Comparison of ENCODE assay signal across 8 mouse cellular contexts in the genomic region with DNA sequence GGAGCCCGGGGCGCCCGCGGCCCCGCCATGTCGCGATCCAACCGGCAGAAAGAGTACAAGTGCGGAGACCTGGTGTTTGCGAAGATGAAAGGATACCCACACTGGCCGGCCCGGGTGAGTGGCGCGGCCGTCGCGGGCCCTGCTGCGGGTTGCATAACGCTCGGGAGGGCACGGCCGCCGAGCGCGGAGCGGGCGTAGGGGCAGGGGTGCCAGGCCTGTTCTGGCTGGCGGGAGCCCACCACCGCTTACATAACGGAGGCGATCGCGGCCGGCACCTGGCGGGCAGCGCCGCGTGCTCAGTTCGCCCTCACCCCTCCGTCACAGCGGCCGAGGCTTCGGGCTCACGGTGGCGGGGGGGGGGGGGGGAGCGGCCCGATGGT. TPM values are rescaled to one million over a fixed set of nuclear protein-coding genes. Genes with fewer than 3 reads are reported as not detected.
A peak's percentile ranks its signal among the peaks of the same experiment; 100 is the strongest.
DNase-seq lines count a peak whose midpoint lies in the region; ATAC-seq and TF ChIP-seq lines count a peak whose summit lies in the region.

No protein-coding gene starts in this region.

- H3K9me3 ChIP-seq in forebrain, embryonic 12.5 days: no peaks in the 10 kb centered on the region
- no peaks in the 10 kb centered on the region for H3K9me3 ChIP-seq in limb, embryonic 11.5 days (ENCODE audit: control insufficient read depth, low read length)
- no peaks in the 10 kb centered on the region for H3K9me3 ChIP-seq in midbrain, embryonic 12.5 days

- peak overlapping the region; percentile 98 for H3K9ac ChIP-seq in forebrain, embryonic 12.5 days
- peak overlapping the region; percentile 99 for H3K9ac ChIP-seq in limb, embryonic 11.5 days (ENCODE audit: low read length)
- peak overlapping the region; percentile 91 for H3K9ac ChIP-seq in midbrain, embryonic 12.5 days (replicated peaks)

- DNase-seq in retina, embryonic 14.5 days (ENCODE audit: low spot score): peak; percentile 53
- no peak for DNase-seq in retina, postnatal 1 day
- peak; percentile 51 for DNase-seq in heart, postnatal 25 days (ENCODE audit: low spot score)
- DNase-seq in limb, embryonic 11.5 days (ENCODE audit: low spot score): peak; percentile 66

- H3K4me3 ChIP-seq in bone marrow macrophage, adult 2 months (ENCODE audit: insufficient read depth, low read length): peak overlapping the region; percentile 89
- H3K4me3 ChIP-seq in forebrain, embryonic 12.5 days (replicated peaks): peak overlapping the region; percentile 96
- H3K4me3 ChIP-seq in limb, embryonic 11.5 days (ENCODE audit: low read depth, low read length): peak overlapping the region; percentile 99
- peak overlapping the region; percentile 98 for H3K4me3 ChIP-seq in midbrain, embryonic 12.5 days

- no peaks in the 10 kb centered on the region for H3K27me3 ChIP-seq in forebrain, embryonic 12.5 days
- no peaks in the 10 kb centered on the region for H3K27me3 ChIP-seq in limb, embryonic 11.5 days (ENCODE audit: control insufficient read depth, insufficient read depth, low read length)
- H3K27me3 ChIP-seq in midbrain, embryonic 12.5 days: no peaks in the 10 kb centered on the region

- WGBS in forebrain, embryonic 12.5 days: 0% methylated on average over 27 of the region's 47 CpGs
- WGBS in limb, embryonic 11.5 days: 0% methylated on average over 42 of the region's 47 CpGs
- WGBS in midbrain, embryonic 12.5 days: 0% methylated on average over 33 of the region's 47 CpGs

- no peak for TF ChIP-seq CTCF in bone marrow macrophage, adult 2 months (IDR thresholded peaks at IDR 0.05; ENCODE audit: low read depth, low read length)

- no peak for TF ChIP-seq POLR2A in bone marrow macrophage, adult 2 months (IDR thresholded peaks at IDR 0.05; ENCODE audit: borderline replicate concordance, low read depth, low read length)

- intact Hi-C loops in heart, postnatal 25 days (cut with DNase I): loop anchor here (1.0 kb wide), 1 partner anchor 20 kb away; no protein-coding TSS in a partner anchor

- H3K4me2 ChIP-seq in forebrain, embryonic 12.5 days: peak overlapping the region; percentile 95
- H3K4me2 ChIP-seq in limb, embryonic 11.5 days (ENCODE audit: low read depth, severe bottlenecking): peak overlapping the region; percentile 86
- H3K4me2 ChIP-seq in midbrain, embryonic 12.5 days (replicated peaks): peak overlapping the region; percentile 97

- peak; percentile 49 for ATAC-seq in forebrain, embryonic 12.5 days (ENCODE audit: low FRiP score)
- ATAC-seq in limb, embryonic 11.5 days (ENCODE audit: insufficient number of reproducible peaks, low FRiP score, low TSS enrichment, low read depth): no peak
- ATAC-seq in midbrain, embryonic 12.5 days (ENCODE audit: low FRiP score, low read depth): peak; percentile 16
- ATAC-seq in erythroid progenitor cell, adult 5-6 weeks (replicated peaks; ENCODE audit: low FRiP score, poor library complexity, severe bottlenecking): no peak

- H3K27ac ChIP-seq in bone marrow macrophage, adult 2 months (ENCODE audit: insufficient read depth, low read depth, low read length): peak overlapping the region; percentile 65
- H3K27ac ChIP-seq in forebrain, embryonic 12.5 days: peak overlapping the region; percentile 97
- H3K27ac ChIP-seq in limb, embryonic 11.5 days (replicated peaks; ENCODE audit: low read depth, low read length): peak overlapping the region; percentile 96
- H3K27ac ChIP-seq in midbrain, embryonic 12.5 days (replicated peaks): peak overlapping the region; percentile 92

- H3K36me3 ChIP-seq in forebrain, embryonic 12.5 days (replicated peaks): no peaks in the 10 kb centered on the region
- no peaks in the 10 kb centered on the region for H3K36me3 ChIP-seq in limb, embryonic 11.5 days (ENCODE audit: control insufficient read depth, insufficient read depth, low read length)
- H3K36me3 ChIP-seq in midbrain, embryonic 12.5 days: no peaks in the 10 kb centered on the region

- peaks cover 29% of the 10 kb centered on the region for H3K4me1 ChIP-seq in bone marrow macrophage, adult 2 months (ENCODE audit: control insufficient read depth, insufficient read depth, low read length)
- peaks cover 44% of the 10 kb centered on the region for H3K4me1 ChIP-seq in forebrain, embryonic 12.5 days
- peaks cover 28% of the 10 kb centered on the region for H3K4me1 ChIP-seq in limb, embryonic 11.5 days (ENCODE audit: control insufficient read depth, insufficient read depth, low read length)
- peaks cover 44% of the 10 kb centered on the region for H3K4me1 ChIP-seq in midbrain, embryonic 12.5 days

RNA-seq across cellular contexts. Expression of a gene that starts 0.5 kb away (rescaled TPM):
- 170 and 180 TPM in 2 replicates for polyA plus RNA-seq in bone marrow macrophage, adult 2 months (2012; ENCODE audit: insufficient read depth, insufficient read length, missing spikeins)
- polyA plus RNA-seq in forebrain, embryonic 12.5 days (2016; fragmentation: Nextera tagmentation; extraction: Ambion mirVana): 251 and 295 TPM in 2 replicates
- total RNA-seq in heart, postnatal 25 days (2021): 100 to 1,000 TPM; 108 to 112 TPM
- polyA plus RNA-seq in limb, embryonic 11.5 days (2014; fragmentation: Nextera tagmentation; extraction: Ambion mirVana): 305 and 311 TPM in 2 replicates
- polyA plus RNA-seq in midbrain, embryonic 12.5 days (2016; fragmentation: Nextera tagmentation; extraction: Ambion mirVana): 233 and 243 TPM in 2 replicates
- 255 and 262 TPM in 2 replicates for total RNA-seq in erythroid progenitor cell, adult 5-6 weeks (2015; ENCODE audit: low replicate concordance)
- 349 and 393 TPM in 2 replicates for total RNA-seq in erythroid progenitor cell, adult 5-6 weeks (2017; ENCODE audit: low replicate concordance)

RNA-seq across cellular contexts. Expression of a gene that starts 12.7 kb away (rescaled TPM):
- polyA plus RNA-seq in bone marrow macrophage, adult 2 months (2012; ENCODE audit: insufficient read depth, insufficient read length, missing spikeins): 139 and 147 TPM in 2 replicates
- 75.8 and 86.1 TPM in 2 replicates for polyA plus RNA-seq in forebrain, embryonic 12.5 days (2016; fragmentation: Nextera tagmentation; extraction: Ambion mirVana)
- total RNA-seq in heart, postnatal 25 days (2021): 10 to 100 TPM; 68.3 to 70.1 TPM
- polyA plus RNA-seq in limb, embryonic 11.5 days (2014; fragmentation: Nextera tagmentation; extraction: Ambion mirVana): 76.2 and 76.8 TPM in 2 replicates
- polyA plus RNA-seq in midbrain, embryonic 12.5 days (2016; fragmentation: Nextera tagmentation; extraction: Ambion mirVana): 73.5 and 77.8 TPM in 2 replicates
- total RNA-seq in erythroid progenitor cell, adult 5-6 weeks (2015; ENCODE audit: low replicate concordance): 68.1 and 70.4 TPM in 2 replicates
- 31.3 and 38.0 TPM in 2 replicates for total RNA-seq in erythroid progenitor cell, adult 5-6 weeks (2017; ENCODE audit: low replicate concordance)

RNA-seq across cellular contexts. Expression of a gene that starts 21.2 kb away (rescaled TPM):
- polyA plus RNA-seq in bone marrow macrophage, adult 2 months (2012; ENCODE audit: insufficient read depth, insufficient read length, missing spikeins): 31.2 and 34.8 TPM in 2 replicates
- polyA plus RNA-seq in forebrain, embryonic 12.5 days (2016; fragmentation: Nextera tagmentation; extraction: Ambion mirVana): 15.8 and 15.9 TPM in 2 replicates
- 10 to 100 TPM; 48.3 to 50.7 TPM for total RNA-seq in heart, postnatal 25 days (2021)
- 24.1 and 24.4 TPM in 2 replicates for polyA plus RNA-seq in limb, embryonic 11.5 days (2014; fragmentation: Nextera tagmentation; extraction: Ambion mirVana)
- polyA plus RNA-seq in midbrain, embryonic 12.5 days (2016; fragmentation: Nextera tagmentation; extraction: Ambion mirVana): 15.7 and 15.9 TPM in 2 replicates
- total RNA-seq in erythroid progenitor cell, adult 5-6 weeks (2015; ENCODE audit: low replicate concordance): 12.6 and 17.7 TPM in 2 replicates
- 12.0 and 13.2 TPM in 2 replicates for total RNA-seq in erythroid progenitor cell, adult 5-6 weeks (2017; ENCODE audit: low replicate concordance)

RNA-seq across cellular contexts. Expression of a gene that starts 23.5 kb away (rescaled TPM):
- polyA plus RNA-seq in bone marrow macrophage, adult 2 months (2012; ENCODE audit: insufficient read depth, insufficient read length, missing spikeins): 22.0 and 22.3 TPM in 2 replicates
- polyA plus RNA-seq in forebrain, embryonic 12.5 days (2016; fragmentation: Nextera tagmentation; extraction: Ambion mirVana): 80.5 and 88.2 TPM in 2 replicates
- total RNA-seq in heart, postnatal 25 days (2021): 10 to 100 TPM; 12.1 to 12.4 TPM
- polyA plus RNA-seq in limb, embryonic 11.5 days (2014; fragmentation: Nextera tagmentation; extraction: Ambion mirVana): 51.7 and 67.0 TPM in 2 replicates
- polyA plus RNA-seq in midbrain, embryonic 12.5 days (2016; fragmentation: Nextera tagmentation; extraction: Ambion mirVana): 78.7 and 79.0 TPM in 2 replicates
- total RNA-seq in erythroid progenitor cell, adult 5-6 weeks (2015; ENCODE audit: low replicate concordance): 13.3 and 16.8 TPM in 2 replicates
- total RNA-seq in erythroid progenitor cell, adult 5-6 weeks (2017; ENCODE audit: low replicate concordance): 11.6 and 11.7 TPM in 2 replicates

RNA-seq across cellular contexts. Expression of a gene that starts 23.9 kb away (rescaled TPM):
- 17.8 and 23.3 TPM in 2 replicates for polyA plus RNA-seq in bone marrow macrophage, adult 2 months (2012; ENCODE audit: insufficient read depth, insufficient read length, missing spikeins)
- polyA plus RNA-seq in forebrain, embryonic 12.5 days (2016; fragmentation: Nextera tagmentation; extraction: Ambion mirVana): 20.5 and 23.7 TPM in 2 replicates
- total RNA-seq in heart, postnatal 25 days (2021): 1 to 10 TPM; 6.0 to 6.1 TPM
- 17.2 and 19.5 TPM in 2 replicates for polyA plus RNA-seq in limb, embryonic 11.5 days (2014; fragmentation: Nextera tagmentation; extraction: Ambion mirVana)
- polyA plus RNA-seq in midbrain, embryonic 12.5 days (2016; fragmentation: Nextera tagmentation; extraction: Ambion mirVana): 23.5 and 24.2 TPM in 2 replicates
- total RNA-seq in erythroid progenitor cell, adult 5-6 weeks (2015; ENCODE audit: low replicate concordance): 2.5 and 5.0 TPM in 2 replicates
- total RNA-seq in erythroid progenitor cell, adult 5-6 weeks (2017; ENCODE audit: low replicate concordance): 4.9 and 5.3 TPM in 2 replicates

Comparison
In these comparisons a context has a peak if more than half of its experiments do, and no peak if none do; other contexts are left out.
1. ATAC-seq: peak in forebrain, embryonic 12.5 days (single experiment) and midbrain, embryonic 12.5 days (single experiment); none in limb, embryonic 11.5 days (single experiment) and erythroid progenitor cell, adult 5-6 weeks (single experiment).
2. Peak in every context shown above with its lines, with median percentiles within 50 percentile points of each other: H3K27ac ChIP-seq, H3K4me3 ChIP-seq, H3K4me2 ChIP-seq and H3K9ac ChIP-seq.